Mouse (Mus musculus): ENCODE measurements around the gene Hadh. TPM values are rescaled to one million over a fixed set of nuclear protein-coding genes. Genes with fewer than 3 reads are reported as not detected.

The Hadh gene
- polyA plus RNA-seq, 1 experiment from 2014 or later = 369 TPM

- Histone ChIP-seq H3K4me3 (ENCODE audit: low read length) (no peak overlapping the region), H3K9me3 (ENCODE audit: control insufficient read depth, low read length) (no peaks in the 10 kb centered on the region), H3K36me3 (ENCODE audit: control insufficient read depth, insufficient read depth, low read length) (no peaks in the 10 kb centered on the region), H3K27me3 (replicated peaks; ENCODE audit: control insufficient read depth, insufficient read depth, low read length) (no peaks in the 10 kb centered on the region), H3K27ac (ENCODE audit: low read length) (no peak overlapping the region), H3K4me1 (ENCODE audit: control insufficient read depth, insufficient read depth, low read length) (no peaks in the 10 kb centered on the region), H3K9ac (ENCODE audit: low read depth, low read length) (no peak overlapping the region), H3K4me2 (ENCODE audit: low read depth, low read length) (no peak overlapping the region)
- WGBS = 84% methylated on average over 7 of the region's 7 CpGs
- no peak for ATAC-seq
Observed at GRCm38 (mm10) chr3:131191454-131191853, 80.4 kb downstream of the Hadh start.

DNA sequence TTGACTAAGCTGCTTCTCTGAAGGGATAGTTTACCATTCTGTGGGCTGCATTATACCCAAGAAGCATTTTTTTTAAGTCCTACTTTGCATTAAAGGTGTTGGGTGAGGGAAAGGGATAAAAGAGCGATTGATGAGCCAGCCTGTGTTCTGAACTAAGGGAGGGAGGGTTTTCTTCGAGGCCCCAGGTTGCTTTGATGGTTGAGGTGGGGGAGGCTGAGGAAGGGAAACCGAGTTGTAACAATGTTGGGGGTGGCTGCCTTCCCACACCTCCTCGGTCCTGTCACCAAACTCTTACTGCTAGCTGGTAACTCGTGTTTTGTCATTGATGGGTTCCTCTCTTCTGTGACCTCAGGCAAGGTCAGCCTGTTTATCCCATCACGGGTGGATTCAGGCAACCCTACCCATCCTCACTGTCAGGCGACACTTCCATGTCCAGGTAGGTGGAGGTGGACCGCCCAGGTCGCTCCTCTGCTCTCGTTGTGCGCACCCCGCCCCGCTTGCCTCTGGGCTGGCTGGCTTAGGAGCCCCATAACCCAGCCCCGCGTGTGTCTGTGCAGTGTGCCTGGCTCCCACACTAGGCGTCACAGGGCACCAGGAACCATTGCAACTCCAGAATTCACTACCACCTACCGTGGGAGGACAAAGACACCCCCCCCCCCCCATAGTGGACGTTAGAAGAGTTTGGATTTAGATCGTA is 81.1 kb downstream of the Hadh start:
- ATAC-seq = no peak
- WGBS = 81% methylated on average over 19 of the region's 19 CpGs
- Histone ChIP-seq H3K9ac (ENCODE audit: low read depth, low read length) (no peak overlapping the region), H3K4me1 (ENCODE audit: control insufficient read depth, insufficient read depth, low read length) (no peaks in the 10 kb centered on the region), H3K36me3 (ENCODE audit: control insufficient read depth, insufficient read depth, low read length) (no peaks in the 10 kb centered on the region), H3K4me3 (ENCODE audit: low read length) (no peak overlapping the region), H3K4me2 (ENCODE audit: low read depth, low read length) (no peak overlapping the region), H3K27me3 (replicated peaks; ENCODE audit: control insufficient read depth, insufficient read depth, low read length) (no peaks in the 10 kb centered on the region), H3K27ac (ENCODE audit: low read length) (no peak overlapping the region), H3K9me3 (ENCODE audit: control insufficient read depth, low read length) (no peaks in the 10 kb centered on the region)

DNA sequence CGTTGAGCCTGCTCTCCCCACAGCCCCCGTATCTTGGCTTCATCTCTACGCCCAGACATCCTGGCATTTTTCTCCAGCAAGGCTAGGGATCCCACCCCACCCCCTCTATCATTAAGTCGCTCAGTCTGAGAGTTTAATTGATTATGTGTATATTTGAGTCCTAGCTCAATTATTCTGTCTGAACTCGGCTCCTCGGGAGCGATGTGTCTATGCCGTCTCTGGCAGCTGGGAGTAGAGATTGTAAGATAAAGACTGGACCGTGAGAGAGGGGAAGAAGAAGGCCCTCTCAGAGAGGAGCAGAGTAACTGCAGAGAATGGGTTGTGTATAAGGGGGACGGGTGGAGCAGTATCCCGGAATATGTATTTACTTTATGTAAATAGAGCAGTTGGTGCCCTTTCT is 81.7 kb downstream of the Hadh start:
- Histone ChIP-seq H3K9me3 (ENCODE audit: control insufficient read depth, low read length) (no peaks in the 10 kb centered on the region), H3K27me3 (replicated peaks; ENCODE audit: control insufficient read depth, insufficient read depth, low read length) (no peaks in the 10 kb centered on the region), H3K36me3 (ENCODE audit: control insufficient read depth, insufficient read depth, low read length) (no peaks in the 10 kb centered on the region), H3K4me3 (ENCODE audit: low read length) (peak overlapping the region; percentile 10; the same call in 1 of the 2 replicates), H3K4me1 (ENCODE audit: control insufficient read depth, insufficient read depth, low read length) (no peaks in the 10 kb centered on the region), H3K4me2 (ENCODE audit: low read depth, low read length) (peak overlapping the region; percentile 26; the same call in 1 of the 2 replicates), H3K27ac (ENCODE audit: low read length) (no peak overlapping the region), H3K9ac (ENCODE audit: low read depth, low read length) (no peak overlapping the region)
- no peak for ATAC-seq
- WGBS = 32% methylated on average over 11 of the region's 11 CpGs

DNA sequence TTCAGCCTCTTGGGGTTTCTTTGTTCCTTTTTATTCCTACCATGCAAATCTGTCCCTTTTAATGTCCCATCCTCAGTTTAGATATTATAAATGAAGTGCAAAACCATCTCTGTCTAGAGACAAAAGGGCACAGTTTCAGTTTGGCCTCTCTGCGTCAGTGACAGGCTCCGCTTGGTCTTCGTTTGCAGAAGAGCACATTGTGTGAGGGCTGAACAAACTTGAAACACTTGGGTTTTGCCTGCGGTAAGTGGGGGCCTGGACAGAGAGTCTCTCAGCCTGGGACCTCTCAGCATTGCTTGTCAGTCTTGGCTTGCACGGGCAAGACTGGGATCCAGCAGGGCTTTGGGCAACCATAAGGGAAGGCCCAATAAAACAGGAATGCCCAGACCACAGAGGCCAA is 85.7 kb downstream of the Hadh start:
- Histone ChIP-seq H3K9ac (ENCODE audit: low read depth, low read length) (no peak overlapping the region), H3K27ac (ENCODE audit: low read length) (no peak overlapping the region), H3K36me3 (ENCODE audit: control insufficient read depth, insufficient read depth, low read length) (no peaks in the 10 kb centered on the region), H3K4me3 (ENCODE audit: low read length) (no peak overlapping the region), H3K27me3 (replicated peaks; ENCODE audit: control insufficient read depth, insufficient read depth, low read length) (no peaks in the 10 kb centered on the region), H3K9me3 (ENCODE audit: control insufficient read depth, low read length) (no peaks in the 10 kb centered on the region), H3K4me2 (ENCODE audit: low read depth, low read length) (no peak overlapping the region), H3K4me1 (ENCODE audit: control insufficient read depth, insufficient read depth, low read length) (no peaks in the 10 kb centered on the region)
- 65% methylated on average over 5 of the region's 5 CpGs for WGBS
- no peak for ATAC-seq

Other genes with a start within 250 kb of the Hadh start
- gene Lef1, start 161.6 kb downstream of the Hadh start, polyA plus RNA-seq (2015; fragmentation: Nextera tagmentation; extraction: Ambion mirVana) = 0.28 and 0.31 TPM in 2 replicates
- gene Cyp2u1, start 31.1 kb upstream of the Hadh start, polyA plus RNA-seq (2015; fragmentation: Nextera tagmentation; extraction: Ambion mirVana) = 9.7 and 11.4 TPM in 2 replicates
- 18.4 and 19.9 TPM in 2 replicates for gene Sgms2, start 219.3 kb upstream of the Hadh start, polyA plus RNA-seq (2015; fragmentation: Nextera tagmentation; extraction: Ambion mirVana)